Mouse (Mus musculus) olfactory bulb, adult 2 months (tissue): ENCODE data around the gene Disp3.

Experiments
- CTCF ChIP-seq: fragments of 200-500 bp; IDR thresholded peaks from 2 replicates; pipeline ENCODE4 v1.5.1; 2012; ENCODE audit warnings: low read depth, mild to moderate bottlenecking, low read length, moderate library complexity; ENCODE audit not compliant: insufficient read depth
- POLR2A ChIP-seq: fragments of 200-500 bp; IDR thresholded peaks from 2 replicates; pipeline ENCODE4 v1.6.1; 2012; ENCODE audit warnings: mild to moderate bottlenecking, low read depth, low read length, moderate library complexity; ENCODE audit not compliant: insufficient read depth

- no peak for TF ChIP-seq CTCF
- no peak for TF ChIP-seq POLR2A
These were observed 93.4 kb downstream of the Disp3 start for GRCm38 (mm10) chr4:148194400-148194799.
